Mouse (Mus musculus) common myeloid progenitor, adult 5-6 weeks (primary cell): ENCODE measurements around the gene 1110059G10Rik. TPM values are rescaled to one million over a fixed set of nuclear protein-coding genes. Genes with fewer than 3 reads are reported as not detected.

Source experiments
- ATAC-seq: replicated peaks from 2 replicates; pipeline ENCODE4 v1.8.0; 2016; ENCODE audit warnings: low read depth, mild to moderate bottlenecking, moderate TSS enrichment, inconsistent platforms; ENCODE audit not compliant: poor library complexity, severe bottlenecking
- total RNA-seq: library from RNA; stranded (forward); fragments of 200-1000, 187-1606 nt; gene quantifications from 2 replicates; pipeline ENCODE4 v1.2.3, GENCODE M21; 2017

Gene 1110059G10Rik
- total RNA-seq, result 23.9 and 24.3 TPM in 2 replicates

DNA sequence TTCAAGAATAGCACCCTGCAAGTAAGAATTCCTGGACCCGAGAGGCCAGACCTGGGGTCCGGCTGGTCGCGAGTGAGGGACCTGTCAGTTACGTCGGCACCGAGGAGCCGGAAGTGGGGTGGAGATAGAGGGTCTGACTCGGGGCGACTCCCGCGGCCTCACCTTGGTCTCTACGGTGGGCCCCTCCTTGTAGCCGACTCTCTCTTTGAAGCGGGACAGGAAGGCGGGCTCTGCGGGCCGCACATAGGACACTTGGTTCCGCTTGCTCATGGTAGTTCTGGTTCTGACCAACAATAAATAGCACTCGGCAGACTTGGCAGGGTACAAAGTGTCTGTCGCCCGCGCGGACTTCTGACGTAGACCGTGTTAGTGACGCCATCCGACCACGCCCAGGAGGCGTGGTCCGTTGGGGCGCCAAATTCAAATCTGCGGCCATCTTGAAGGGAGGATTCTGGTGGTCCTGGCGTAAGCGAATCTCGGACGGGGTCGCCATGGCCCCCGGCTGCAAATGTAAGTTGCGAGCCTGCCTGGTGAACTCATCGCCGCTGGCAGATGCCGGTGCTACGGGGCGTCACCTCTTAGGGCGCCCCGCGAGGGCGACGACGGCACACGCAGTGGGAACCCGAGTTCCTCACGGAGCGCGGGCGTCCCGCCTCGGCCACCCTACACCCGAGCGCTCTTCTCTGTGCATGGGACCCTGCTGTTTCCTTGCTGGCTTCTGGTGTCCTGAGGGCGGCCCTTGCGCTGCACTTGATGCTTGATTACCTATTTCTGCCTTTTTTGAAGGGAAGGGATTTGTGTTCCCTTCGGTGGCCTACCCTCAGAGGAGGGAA, at the start of gene 1110059G10Rik, which contains the start of gene Kif15:
Gene 1110059G10Rik, minus strand, starts transcription at position 358 of the 833 bp plus-strand sequence.
Gene Kif15, plus strand, starts transcription at position 404 of the 833 bp plus-strand sequence.
- ATAC-seq, result peak; percentile 90

DNA sequence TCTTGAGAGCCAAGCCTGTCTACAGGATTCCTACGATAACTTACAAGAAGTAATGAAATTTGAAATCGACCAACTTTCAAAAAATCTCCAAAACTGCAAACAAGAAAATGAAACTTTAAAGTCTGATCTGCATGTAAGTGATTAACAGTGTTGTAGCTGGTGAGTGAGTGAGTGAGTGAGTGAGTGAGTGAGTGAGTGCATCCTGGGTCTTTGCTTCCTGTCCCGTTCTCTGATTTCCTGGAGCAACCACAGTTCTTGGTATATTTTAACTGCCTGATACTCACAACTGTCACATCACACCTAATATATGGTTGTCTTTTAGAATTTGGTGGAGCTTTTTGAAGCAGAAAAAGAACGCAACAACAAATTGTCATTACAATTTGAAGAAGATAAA, 48.4 kb upstream of the 1110059G10Rik start:
- no peak for ATAC-seq

DNA sequence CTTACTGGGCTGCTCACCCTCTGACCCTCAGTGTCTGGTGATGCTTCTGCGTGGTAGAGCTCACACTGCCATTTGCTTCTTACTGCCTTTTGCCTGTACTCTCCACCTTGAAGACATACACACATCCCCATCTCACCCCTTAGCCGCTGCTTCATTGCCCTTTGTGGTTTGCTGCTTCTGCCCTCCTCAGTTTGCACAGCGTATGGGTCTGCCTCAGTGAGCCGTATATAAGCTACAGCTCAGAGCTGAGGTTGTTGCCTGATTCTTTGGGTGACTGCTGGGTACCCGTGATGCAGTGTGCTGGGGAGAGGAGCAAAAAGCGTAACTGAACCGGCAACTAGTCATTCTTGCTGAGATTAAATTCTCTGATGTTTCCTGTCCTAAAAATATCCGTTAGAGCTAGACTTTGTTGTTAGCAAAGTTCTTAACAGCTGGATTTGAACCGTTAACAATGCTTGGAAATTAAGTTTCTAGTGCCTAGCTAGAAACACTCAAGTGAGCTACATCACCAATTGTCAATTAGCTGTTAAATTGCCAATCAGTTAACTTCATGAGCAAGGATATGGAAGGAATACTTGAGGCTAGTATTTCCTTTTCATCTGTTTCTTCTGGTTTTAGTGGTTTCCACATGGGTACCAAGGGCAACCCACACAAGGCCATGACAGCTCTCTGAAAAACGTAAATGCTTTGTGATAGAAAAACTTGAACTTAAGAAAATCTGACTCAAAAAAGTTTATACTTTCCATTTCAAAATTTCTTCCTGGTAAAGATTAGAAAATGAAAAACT, 47.8 kb upstream of the 1110059G10Rik start:
- peak; percentile 84 for ATAC-seq

DNA sequence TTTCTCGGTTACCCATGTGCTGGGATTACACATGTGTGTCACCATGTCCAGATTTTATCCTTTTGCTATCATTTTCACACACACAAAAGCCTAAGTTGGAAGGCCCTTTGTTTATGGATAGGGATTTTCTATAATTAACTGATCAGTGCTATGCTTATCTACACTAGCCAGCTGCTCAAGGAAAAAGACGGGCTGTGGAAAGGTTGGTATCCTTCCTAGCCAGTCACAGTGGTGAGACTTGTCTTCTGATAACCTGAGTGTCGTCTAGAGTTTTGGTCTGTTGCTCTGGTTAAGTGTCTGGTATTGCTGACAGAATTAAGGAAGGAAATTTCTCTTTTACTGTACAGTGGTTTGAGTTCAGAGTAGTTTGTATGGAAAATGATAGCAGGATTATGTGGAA, 21.9 kb downstream of the 1110059G10Rik start:
- ATAC-seq, result no peak

DNA sequence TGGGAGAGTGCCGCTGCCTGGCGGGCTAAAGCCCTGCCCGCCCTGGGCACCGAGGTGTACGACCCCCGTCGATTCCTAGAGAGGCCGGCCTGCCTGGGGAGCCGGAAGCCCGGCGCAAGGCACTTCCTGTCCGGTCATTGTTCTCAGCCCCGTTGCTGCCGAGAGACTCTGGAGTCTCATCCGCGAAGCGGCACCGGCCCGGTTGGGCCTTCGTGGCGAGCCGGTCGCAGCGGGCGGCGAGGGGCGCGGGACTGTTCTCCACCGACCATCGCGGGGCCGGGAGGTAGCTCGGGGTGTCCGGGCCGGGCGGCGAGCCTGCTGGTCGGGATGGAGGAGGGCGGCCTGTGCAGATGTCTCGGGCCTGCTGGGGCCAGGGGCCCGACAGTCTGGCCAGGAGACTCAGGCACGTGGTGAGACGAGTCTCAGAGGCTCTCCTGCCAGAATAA, 27.8 kb downstream of the 1110059G10Rik start, which contains the start of gene Zfp105:
Gene Zfp105, plus strand, starts transcription at position 137 of the 446 bp plus-strand sequence.
- peak; percentile 25; the same call in 1 of the 2 replicates for ATAC-seq

DNA sequence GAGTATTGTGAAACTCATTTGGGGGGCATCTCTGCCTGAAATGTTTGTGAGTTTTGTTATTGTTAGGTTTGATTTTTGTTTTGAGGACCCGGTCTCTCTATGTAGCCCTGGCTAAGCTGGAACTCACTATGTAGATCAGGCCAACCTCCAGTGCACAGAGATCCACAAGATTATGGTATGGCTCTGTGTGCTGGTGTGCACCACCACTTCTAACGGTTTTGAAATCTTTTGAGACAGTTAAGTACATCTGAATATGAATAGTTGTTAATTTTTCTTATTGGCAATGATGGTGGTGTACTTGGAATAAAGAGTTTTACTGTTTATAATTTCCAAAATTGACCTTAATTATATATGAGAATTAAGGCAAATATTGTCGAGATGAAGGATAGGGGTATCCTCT, 28.4 kb downstream of the 1110059G10Rik start:
- 0 out of 2 replicates have a peak, but pooled peaks have one; percentile 8 for ATAC-seq

DNA sequence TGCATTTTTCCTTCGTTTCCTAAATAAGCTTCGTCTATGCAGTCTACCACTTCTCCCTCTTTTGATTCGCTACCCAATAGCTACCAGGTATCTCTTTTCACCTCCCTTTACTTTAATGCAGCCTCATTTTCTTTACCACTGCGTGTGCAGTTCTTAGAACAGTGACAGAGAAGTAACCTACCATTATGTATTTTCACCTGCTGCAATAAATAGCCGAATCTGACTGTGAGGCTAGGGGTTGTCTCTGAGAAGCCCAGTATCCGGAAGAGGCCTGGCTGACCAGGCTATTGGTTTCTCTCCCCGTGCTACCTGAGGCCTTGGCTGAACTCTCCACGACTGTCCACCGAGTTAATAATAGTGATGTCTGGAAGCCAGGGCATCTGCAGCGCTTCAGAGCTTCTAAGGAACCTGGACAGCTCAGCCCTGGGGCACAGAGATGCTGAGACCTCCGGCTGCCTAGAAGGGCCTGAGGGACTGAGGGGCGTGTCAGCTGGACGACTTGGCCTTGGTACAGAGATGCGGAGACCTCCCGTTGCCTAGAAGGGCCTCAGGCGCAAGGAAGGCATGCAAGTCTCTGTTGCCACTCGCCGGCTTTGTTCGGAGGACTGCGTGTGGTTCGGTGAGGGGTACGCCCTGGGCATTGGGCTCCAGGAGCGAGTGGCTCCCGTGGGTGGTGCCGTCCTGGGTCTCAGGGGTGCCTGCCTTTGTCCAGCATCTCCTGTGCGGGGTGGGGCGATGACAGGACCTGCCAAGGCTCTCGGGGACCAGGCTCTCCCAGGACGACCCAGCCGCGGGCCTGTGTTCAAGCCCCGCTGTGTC, 47.9 kb downstream of the 1110059G10Rik start:
- peak; percentile 88 for ATAC-seq

DNA sequence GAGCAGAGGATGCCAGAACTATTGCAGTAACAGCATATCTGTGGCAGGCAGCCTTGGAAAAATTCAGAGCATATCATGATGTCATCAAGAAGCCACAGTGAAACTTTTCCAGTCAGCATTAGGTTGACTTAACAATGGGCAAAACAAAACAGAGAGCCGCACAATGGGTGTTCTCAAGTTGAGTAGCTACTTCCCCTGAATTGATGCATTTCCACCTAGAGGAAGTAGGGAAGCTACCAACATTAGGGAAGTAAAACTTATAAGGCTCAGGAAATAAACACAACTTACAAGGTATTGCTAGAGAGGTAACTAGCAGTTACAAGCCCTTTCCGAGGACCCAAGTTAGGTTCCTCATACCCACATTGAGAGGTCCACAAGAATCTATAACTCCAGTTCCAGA, 49.8 kb downstream of the 1110059G10Rik start:
- 0 out of 2 replicates have a peak, but pooled peaks have one; percentile 2 for ATAC-seq

Other genes with a start within 250 kb of the 1110059G10Rik start
- gene Topaz1, start 203.7 kb downstream of the 1110059G10Rik start, total RNA-seq, result not detected in 2 replicates
- 3.7 and 9.1 TPM in 2 replicates for gene Tcaim, start 145.5 kb downstream of the 1110059G10Rik start, total RNA-seq
- not detected in 2 replicates for gene Gm35549, start 107.0 kb downstream of the 1110059G10Rik start, total RNA-seq
- gene Zfp445, start 85.0 kb downstream of the 1110059G10Rik start, total RNA-seq, result 61.1 and 81.9 TPM in 2 replicates
- 3.7 and 5.4 TPM in 2 replicates for gene Zkscan7, start 65.3 kb downstream of the 1110059G10Rik start, total RNA-seq
- 3.2 TPM in 1 of 2 replicates, not detected in the other for gene Zfp105, start 27.9 kb downstream of the 1110059G10Rik start, total RNA-seq
- 249 and 348 TPM in 2 replicates for gene Kif15, start within 50 bp of the 1110059G10Rik start, total RNA-seq
- 10.7 and 11.3 TPM in 2 replicates for gene Tmem42, start 70.3 kb upstream of the 1110059G10Rik start, total RNA-seq
- 0.09 TPM in 1 of 2 replicates, not detected in the other for gene Tgm4, start 83.7 kb upstream of the 1110059G10Rik start, total RNA-seq
- gene Zdhhc3, start 162.2 kb upstream of the 1110059G10Rik start, total RNA-seq, result 43.1 and 45.2 TPM in 2 replicates
- gene Exosc7, start 162.2 kb upstream of the 1110059G10Rik start, total RNA-seq, result 104 and 108 TPM in 2 replicates
- gene Clec3b, start 199.9 kb upstream of the 1110059G10Rik start, total RNA-seq, result 2.1 TPM in 1 of 2 replicates, not detected in the other